Mouse (Mus musculus) regulatory T cell (primary cell): ENCODE results near the gene Rab21.

Experiments used
- in situ Hi-C: fragments of 300-600 bp; cut with MboI, MseI; formaldehyde crosslinking; loops from one replicate; pipeline ENCODE4 v1.15.1; 2025; ENCODE audit warnings: high pct_unique_total_duplicates

Gene Rab21

DNA sequence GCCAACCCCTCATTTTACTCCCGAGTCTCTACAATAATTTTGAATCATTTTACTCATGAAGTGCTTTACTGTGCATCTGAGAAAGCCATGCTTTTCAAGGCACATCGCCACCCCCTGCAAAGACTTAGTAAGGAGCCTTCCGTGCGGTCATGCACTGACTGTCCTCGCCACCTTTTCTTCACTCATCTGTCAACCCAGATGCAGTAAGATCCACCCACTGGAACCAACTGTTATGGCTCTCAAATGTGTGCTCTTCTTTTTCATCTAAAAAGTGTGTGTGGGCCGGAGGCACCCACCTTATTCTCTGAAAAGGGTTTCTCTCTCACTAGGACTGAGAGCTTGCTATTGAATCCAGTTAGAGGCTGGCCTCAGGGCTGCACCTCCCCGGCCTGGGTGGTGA is 21.4 kb downstream of the Rab21 start:
- in situ Hi-C loops = no loop called here

GRCm38 (mm10) chr10:115290671-115291070 is 24.7 kb downstream of the Rab21 start:
- in situ Hi-C loops = no loop called here

DNA sequence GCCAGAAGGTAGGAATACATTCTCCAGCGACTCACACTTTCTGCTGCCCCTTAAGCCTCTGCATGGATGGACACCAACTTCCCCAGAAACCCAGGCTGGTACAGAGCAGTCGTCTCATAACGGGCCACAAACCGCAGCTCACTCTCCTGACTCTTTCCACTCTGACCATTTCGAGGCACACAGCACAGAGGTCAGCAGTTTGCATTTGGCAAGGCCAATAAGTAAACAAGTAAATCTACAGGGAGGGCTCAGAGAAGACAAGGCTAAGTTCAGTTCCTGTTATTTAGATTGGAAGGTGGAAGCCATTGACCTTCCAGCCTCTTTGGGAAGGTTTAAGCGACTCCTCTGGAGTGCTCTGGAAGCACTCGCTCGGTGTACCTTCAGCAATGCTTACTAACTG is 26.5 kb downstream of the Rab21 start:
- in situ Hi-C loops = no loop called here

DNA sequence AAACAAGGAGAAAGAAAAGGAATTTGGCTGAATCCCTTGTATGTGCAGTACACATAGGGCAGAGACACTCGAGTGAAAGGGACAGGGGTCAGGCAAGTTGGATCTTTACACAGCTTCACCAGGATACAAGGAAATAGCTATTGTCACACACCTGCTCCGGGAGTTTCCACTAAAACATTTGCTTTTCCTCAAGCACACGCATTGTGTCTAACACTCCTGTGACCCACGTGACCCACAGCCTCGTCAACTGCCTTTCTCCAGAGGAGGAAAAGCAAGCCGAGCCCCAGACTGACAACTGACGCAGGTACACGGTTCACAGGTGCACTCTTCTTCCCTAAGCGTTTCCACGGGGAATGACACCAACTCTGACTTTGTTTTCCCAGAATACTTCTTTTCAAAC is 31.2 kb downstream of the Rab21 start:
- in situ Hi-C loops = no loop called here

DNA sequence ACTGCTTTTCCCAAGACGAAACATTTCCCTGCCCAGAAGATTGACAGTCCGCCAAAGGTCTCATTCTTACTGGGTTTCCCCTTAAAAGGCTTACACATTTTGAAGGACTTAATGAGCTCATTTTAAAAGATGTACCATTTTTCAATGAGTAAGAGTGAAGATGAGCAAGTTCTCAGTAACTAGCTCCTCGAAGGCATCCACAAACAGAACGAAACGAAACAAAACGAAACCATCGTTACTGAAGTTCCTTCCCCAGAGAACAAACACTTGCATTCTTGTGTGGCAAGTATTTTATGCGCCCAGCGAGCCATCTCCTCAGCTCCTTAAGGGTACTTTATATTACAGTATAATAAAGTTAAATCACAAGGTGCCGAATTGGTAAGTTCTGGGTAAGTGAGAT is 34.0 kb downstream of the Rab21 start:
- in situ Hi-C loops = no loop called here

- in situ Hi-C loops = no loop called here
These were observed 43.7 kb downstream of the Rab21 start for GRCm38 (mm10) chr10:115271649-115272048.

DNA sequence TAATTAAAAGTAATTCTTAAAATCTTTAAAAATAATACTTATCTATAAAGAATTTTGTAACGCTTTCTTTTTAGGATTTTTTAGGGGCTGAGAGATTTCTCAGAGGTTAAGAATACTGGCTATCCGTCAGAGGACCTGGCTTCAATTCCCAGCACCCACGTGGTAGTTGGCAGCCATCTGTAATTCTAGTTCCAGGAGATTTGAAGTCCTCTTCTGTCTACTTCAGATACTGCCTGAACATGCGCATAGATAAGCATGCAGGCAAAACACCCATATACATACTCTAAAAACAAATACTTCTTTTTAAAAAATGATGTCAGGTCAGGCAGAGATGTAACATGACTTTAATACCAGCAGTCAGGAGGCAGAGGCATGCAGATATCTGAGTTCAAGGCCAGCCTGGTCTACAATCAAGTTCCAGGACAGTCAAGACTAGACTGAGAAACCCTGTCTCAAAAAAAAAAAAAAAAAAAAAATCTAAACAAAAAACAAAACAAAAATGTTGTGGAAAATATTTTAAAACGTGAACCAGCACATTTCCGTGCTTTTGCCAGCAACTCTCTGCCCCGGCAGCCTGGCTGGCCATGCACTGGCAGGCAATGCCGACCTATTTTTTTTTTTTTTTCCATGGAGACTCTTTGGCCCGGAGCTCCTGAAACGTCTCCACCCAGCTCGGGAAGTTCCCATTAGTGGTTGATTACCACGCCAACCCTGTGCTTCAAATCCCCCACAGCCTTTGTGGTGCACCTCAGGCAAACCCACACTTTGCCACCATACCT is 44.6 kb downstream of the Rab21 start:
- in situ Hi-C loops = no loop called here

GRCm38 (mm10) chr10:115262926-115263562 is 52.4 kb downstream of the Rab21 start:
- in situ Hi-C loops = no loop called here

DNA sequence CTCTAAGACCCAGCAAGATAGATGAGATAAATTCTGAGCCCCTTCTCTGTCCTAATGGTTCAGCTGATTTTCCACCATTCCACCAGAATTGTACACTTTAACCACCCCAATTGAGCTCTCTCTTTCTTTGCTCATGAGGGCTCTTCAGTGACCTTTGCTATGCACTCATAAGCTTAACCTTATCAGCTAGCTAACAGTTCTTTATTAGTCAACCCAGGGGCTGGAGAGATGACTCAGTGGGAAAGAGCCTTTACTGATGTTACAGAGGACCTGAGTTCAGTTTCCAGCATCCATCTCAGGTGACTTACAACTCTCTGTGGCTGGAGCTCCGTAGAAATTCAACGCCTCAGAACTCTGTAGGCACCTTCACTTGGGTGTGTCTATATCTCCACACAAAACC is 53.1 kb downstream of the Rab21 start:
- in situ Hi-C loops = no loop called here

DNA sequence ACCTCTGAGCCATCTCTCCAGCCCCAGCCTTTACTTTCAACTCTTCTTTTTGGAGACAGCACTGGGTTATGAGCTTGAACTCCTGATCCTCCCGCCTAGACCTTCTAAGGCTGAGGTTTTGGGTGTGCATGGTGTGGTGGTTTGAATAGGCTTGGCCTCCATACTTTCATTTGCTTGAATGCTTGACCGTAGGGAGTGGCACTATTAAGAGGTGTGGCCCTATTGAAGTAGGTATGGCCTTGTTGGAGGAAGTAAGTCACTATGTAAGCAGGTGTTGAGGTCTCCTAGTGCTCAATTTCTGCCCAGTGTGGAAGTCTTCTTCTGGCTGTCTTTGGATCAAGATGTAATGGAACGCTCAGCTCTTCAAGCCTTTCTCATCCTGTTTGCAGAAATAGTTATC is 54.0 kb downstream of the Rab21 start:
- in situ Hi-C loops = no loop called here

DNA sequence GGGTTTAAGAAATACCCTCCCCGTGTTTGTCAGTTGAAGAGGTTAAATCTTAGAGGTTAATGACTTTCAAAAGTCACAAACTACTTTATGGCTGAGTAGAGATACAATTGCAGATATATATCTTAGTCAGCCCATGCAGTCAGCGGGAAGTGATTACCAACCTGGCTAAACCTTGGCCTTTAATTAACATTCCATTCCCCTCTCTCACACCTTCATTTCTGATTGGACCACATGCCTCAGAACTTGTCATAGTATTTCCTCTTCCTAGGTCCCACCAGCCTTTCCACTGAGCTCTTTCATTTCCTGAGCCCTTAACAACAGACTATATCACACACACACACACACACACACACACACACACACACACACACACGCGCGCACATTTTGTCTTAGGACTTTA is 59.2 kb downstream of the Rab21 start:
- in situ Hi-C loops = no loop called here

- in situ Hi-C loops = no loop called here
These were observed 61.9 kb downstream of the Rab21 start for GRCm38 (mm10) chr10:115253521-115253920.

DNA sequence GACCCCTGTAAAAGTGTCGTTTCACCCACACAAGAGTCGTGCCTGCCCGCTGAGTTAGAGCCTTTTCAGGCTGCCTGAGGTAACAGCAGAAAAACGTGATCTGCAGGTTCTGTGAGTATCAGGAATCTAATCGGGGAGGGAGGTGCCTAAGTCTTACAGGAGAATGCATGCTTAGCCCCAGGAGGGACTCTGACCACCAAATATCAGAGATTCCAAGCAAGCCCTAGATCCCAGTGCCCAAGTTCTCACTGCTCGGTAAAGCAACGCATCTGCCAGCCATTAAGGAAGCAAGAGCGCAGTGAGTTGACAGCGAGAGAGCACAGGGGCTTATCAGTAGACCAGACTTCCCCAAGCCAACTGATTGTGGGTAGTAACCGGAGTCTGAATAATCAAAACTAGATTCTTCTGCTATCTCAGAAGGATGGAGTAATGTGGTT is 63.1 kb downstream of the Rab21 start:
- in situ Hi-C loops = no loop called here

- in situ Hi-C loops = no loop called here
These were observed 64.1 kb downstream of the Rab21 start, which contains the start of gene Tbc1d15 for GRCm38 (mm10) chr10:115251088-115251934. Gene Tbc1d15, minus strand, starts transcription at chr10:115251467.

- in situ Hi-C loops = no loop called here
These were observed 64.9 kb downstream of the Rab21 start for GRCm38 (mm10) chr10:115250235-115251087.

DNA sequence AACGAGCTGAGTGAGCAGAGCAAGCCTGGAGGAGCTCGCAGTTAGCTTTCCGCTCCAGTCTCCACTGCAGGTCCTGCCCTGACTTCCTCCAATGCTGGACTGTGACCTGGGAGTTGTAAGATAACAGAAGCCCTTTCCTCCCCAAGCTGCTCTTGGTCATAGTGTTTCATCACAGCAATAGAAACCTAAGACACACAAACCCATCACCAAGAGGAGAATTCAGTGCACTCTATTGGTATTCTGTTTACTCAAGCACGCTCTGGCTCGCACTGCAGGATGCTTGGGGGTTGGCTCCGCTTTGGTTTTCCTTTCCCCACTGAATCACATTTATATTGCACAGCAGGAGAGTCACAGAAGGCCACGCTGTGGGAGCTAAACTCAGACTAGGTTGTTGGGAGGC is 67.4 kb downstream of the Rab21 start:
- in situ Hi-C loops = no loop called here

- in situ Hi-C loops = no loop called here
These were observed 69.9 kb downstream of the Rab21 start for GRCm38 (mm10) chr10:115245488-115245887.

- in situ Hi-C loops = no loop called here
These were observed 74.3 kb downstream of the Rab21 start for GRCm38 (mm10) chr10:115241082-115241595.

GRCm38 (mm10) chr10:115237931-115238330 is 77.5 kb downstream of the Rab21 start:
- in situ Hi-C loops = loop anchor here (5.0 kb wide), 1 partner anchor 74 kb away; no protein-coding TSS in a partner anchor
